Mouse (Mus musculus): ENCODE results near the gene Polg. TPM values are rescaled to one million over a fixed set of nuclear protein-coding genes. Genes with fewer than 3 reads are reported as not detected.

Polg gene
- total and polyA plus RNA-seq, 3 experiments = 53.1 to 116 (median 62.1) TPM

DNA sequence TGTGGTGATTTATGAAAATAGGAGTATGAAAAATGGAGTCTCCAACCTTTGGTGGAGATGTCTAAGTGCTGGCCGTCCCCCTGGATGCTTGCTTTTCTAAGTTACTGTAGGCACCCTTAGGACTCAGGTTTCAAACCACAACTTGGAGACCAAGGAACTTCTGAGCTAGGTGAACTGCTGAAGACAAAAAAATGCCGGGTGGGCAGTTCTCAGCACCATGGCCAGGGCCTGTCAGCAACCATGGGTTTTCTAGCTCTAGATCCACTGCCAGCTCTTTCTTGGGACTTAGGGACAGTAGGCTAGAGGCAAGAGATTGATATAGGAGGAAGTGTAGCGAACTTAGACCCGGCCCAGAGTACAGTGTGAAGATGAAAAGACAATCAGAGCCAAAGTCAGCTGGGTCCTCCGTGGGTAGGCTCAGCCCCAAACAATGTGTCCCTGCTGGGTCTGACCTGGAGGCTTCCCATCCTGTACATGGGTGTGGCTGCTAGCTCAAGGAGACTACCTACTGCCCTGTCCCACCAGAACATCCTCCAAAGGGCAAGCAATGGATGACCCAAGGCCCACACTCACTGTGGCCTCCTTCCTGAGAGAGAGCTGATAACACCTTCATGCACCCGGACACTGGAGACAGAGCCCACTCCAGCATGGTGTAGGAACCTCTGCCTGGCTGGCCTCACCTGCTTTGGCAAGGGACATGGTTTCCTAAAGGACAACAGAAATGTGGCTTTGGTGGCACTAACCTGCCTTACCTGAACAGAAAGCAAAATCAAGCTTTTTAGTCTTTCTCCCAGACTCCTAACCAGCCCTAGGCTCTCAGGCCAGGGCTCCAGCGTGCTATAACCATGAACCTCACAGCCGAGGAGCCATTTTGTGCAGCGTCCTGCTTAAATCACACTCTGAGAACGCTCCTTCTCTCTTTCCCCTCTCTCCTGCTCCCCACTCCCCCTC is 36.3 kb upstream of the Polg start:
- Histone ChIP-seq H3K4me2 (ENCODE audit: insufficient read depth, low read depth, poor library complexity, severe bottlenecking) (no peak overlapping the region), H3K27me3 (replicated peaks) (peaks cover 75% of the 10 kb centered on the region), H3K4me1 (ENCODE audit: control insufficient read depth in 1 of 2, insufficient read depth in 2 of 2) (peaks cover 3 to 5% of the 10 kb centered on the region in 2 experiments), H3K79me2 (replicated peaks; ENCODE audit: control insufficient read depth, extremely low read depth, insufficient read depth, poor library complexity, severe bottlenecking) (no peaks in the 10 kb centered on the region), H3K27ac (ENCODE audit: insufficient read depth, low read depth) (no peak overlapping the region), H3K4me3 (replicated peaks in 1 of 3; ENCODE audit: low read depth in 2 of 3, low read length in 2 of 3, poor library complexity in 1 of 3) (no peak overlapping the region), H3K9ac (ENCODE audit: insufficient read depth, low read depth) (no peak overlapping the region), H3K36me3 (replicated peaks in 1 of 2; ENCODE audit: control insufficient read depth in 1 of 2, insufficient read depth in 1 of 2, low read length in 1 of 2) (no peaks in the 10 kb centered on the region), H3K9me3 (replicated peaks; ENCODE audit: low read length) (peaks cover 15% of the 10 kb centered on the region)
- no peak for TF ChIP-seq POLR2A (IDR thresholded peaks at IDR 0.05; ENCODE audit: low read depth, low read length)
- TF ChIP-seq MAZ (IDR thresholded peaks at IDR 0.05; ENCODE audit: low read depth, low read length) = no peak
- no peak for TF ChIP-seq BHLHE40 (IDR thresholded peaks at IDR 0.05; ENCODE audit: low read depth, low read length)
- no peak for TF ChIP-seq JUN (IDR thresholded peaks at IDR 0.05; ENCODE audit: insufficient read depth, low read depth, low read length)
- no peak for TF ChIP-seq KAT2A (IDR thresholded peaks at IDR 0.05; ENCODE audit: insufficient replicate concordance, low read length)
- no peak for TF ChIP-seq POLR2AphosphoS2 (IDR thresholded peaks at IDR 0.05; ENCODE audit: low read depth, low read length)
- TF ChIP-seq IRF4 (IDR thresholded peaks at IDR 0.05; ENCODE audit: low read depth, low read length) = no peak
- TF ChIP-seq TCF12 (IDR thresholded peaks at IDR 0.05; ENCODE audit: low read depth, low read length) = no peak
- no peak for TF ChIP-seq PAX5 (IDR thresholded peaks at IDR 0.05; ENCODE audit: low read length)
- no peak for TF ChIP-seq NELFE (IDR thresholded peaks at IDR 0.05; ENCODE audit: low read depth, low read length)
- no peak for TF ChIP-seq MXI1 (IDR thresholded peaks at IDR 0.05; ENCODE audit: low read depth, low read length)
- no peak for TF ChIP-seq NRF1 (IDR thresholded peaks at IDR 0.05; ENCODE audit: low read depth, low read length)
- no peak for TF ChIP-seq ZMIZ1 (IDR thresholded peaks at IDR 0.05; ENCODE audit: low read depth, low read length)
- TF ChIP-seq ELF1 (IDR thresholded peaks at IDR 0.05; ENCODE audit: low read depth, low read length) = no peak
- no peak for TF ChIP-seq UBTF (IDR thresholded peaks at IDR 0.05; ENCODE audit: low read depth, low read length)
- TF ChIP-seq CHD2 (IDR thresholded peaks at IDR 0.05; ENCODE audit: low read length) = no peak
- TF ChIP-seq RAD21 (IDR thresholded peaks at IDR 0.05; ENCODE audit: low read depth, low read length) = no peak
- no peak for TF ChIP-seq ETS1 (conservative IDR thresholded peaks at IDR 0.05; ENCODE audit: low read depth, low read length)
- dilution Hi-C loops (cut with MboI; ENCODE audit: extremely low pct_ligation_motif_present, extremely low pct_unique_long_range_greater_than_20kb, low sequenced_read_pairs) = no loop called here
- no peak for DNase-seq (ENCODE audit: extremely low read depth)
- in situ Hi-C loops (cut with MboI; ENCODE audit: low pct_ligation_motif_present, low pct_unique_long_range_greater_than_20kb, low sequenced_read_pairs) = no loop called here

DNA sequence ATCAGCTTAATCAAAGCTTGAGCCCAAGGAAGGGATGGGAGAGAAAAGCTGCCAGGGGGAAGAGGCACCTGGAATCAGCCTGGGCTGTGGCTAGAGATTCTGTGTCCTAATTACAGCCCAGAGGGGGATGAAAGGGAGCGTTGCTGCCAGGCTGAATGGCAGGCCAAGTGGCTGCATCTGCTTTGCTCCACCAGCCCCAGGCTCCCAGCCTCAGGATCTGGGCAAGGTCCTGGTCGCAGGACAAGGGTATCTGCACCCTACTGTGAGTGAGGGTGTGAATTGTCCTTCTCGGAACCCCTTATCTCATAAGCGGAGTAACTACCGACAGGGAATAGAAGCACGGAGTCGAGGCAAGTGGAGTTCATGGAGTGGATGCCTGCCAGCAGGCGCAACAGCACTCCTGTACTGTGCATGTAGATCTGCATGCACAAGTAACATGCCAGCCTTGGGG is 35.4 kb upstream of the Polg start:
- no peaks in the 10 kb centered on the region for H3K79me2 ChIP-seq (replicated peaks; ENCODE audit: control insufficient read depth, extremely low read depth, insufficient read depth, poor library complexity, severe bottlenecking)
- no peaks in the 10 kb centered on the region for H3K36me3 ChIP-seq (replicated peaks in 1 of 2; ENCODE audit: control insufficient read depth in 1 of 2, insufficient read depth in 1 of 2, low read length in 1 of 2)
- no peaks in the 10 kb centered on the region for H3K4me1 ChIP-seq (ENCODE audit: control insufficient read depth in 1 of 2, insufficient read depth in 2 of 2)
- H3K4me3 ChIP-seq (replicated peaks in 1 of 3; ENCODE audit: low read depth in 2 of 3, low read length in 2 of 3, poor library complexity in 1 of 3) = no peak overlapping the region
- peaks cover 74% of the 10 kb centered on the region for H3K27me3 ChIP-seq (replicated peaks)
- in situ Hi-C loops (cut with MboI; ENCODE audit: low pct_ligation_motif_present, low pct_unique_long_range_greater_than_20kb, low sequenced_read_pairs) (no loop called here), dilution Hi-C loops (cut with MboI; ENCODE audit: extremely low pct_ligation_motif_present, extremely low pct_unique_long_range_greater_than_20kb, low sequenced_read_pairs) (no loop called here)
- H3K4me2 ChIP-seq (ENCODE audit: insufficient read depth, low read depth, poor library complexity, severe bottlenecking) = no peak overlapping the region
- H3K9ac ChIP-seq (ENCODE audit: insufficient read depth, low read depth) = no peak overlapping the region
- no peak for DNase-seq (ENCODE audit: extremely low read depth)
- peaks cover 15% of the 10 kb centered on the region for H3K9me3 ChIP-seq (replicated peaks; ENCODE audit: low read length)
- H3K27ac ChIP-seq (ENCODE audit: insufficient read depth, low read depth) = no peak overlapping the region
- TF ChIP-seq RCOR1 (conservative IDR thresholded peaks at IDR 0.05; ENCODE audit: low read depth, low read length) (no peak), KAT2A (IDR thresholded peaks at IDR 0.05; ENCODE audit: insufficient replicate concordance, low read length) (no peak), SIN3A (IDR thresholded peaks at IDR 0.05; ENCODE audit: low read length) (no peak), IRF4 (IDR thresholded peaks at IDR 0.05; ENCODE audit: low read depth, low read length) (no peak), USF2 (conservative IDR thresholded peaks at IDR 0.05; ENCODE audit: low read depth, low read length) (no peak), JUN (IDR thresholded peaks at IDR 0.05; ENCODE audit: insufficient read depth, low read depth, low read length) (no peak), ZMIZ1 (IDR thresholded peaks at IDR 0.05; ENCODE audit: low read depth, low read length) (no peak), CTCF (conservative IDR thresholded peaks at IDR 0.05 in 1 of 2, IDR thresholded peaks at IDR 0.05 in 1 of 2; ENCODE audit: low read depth in 2 of 2, low read length in 2 of 2) (no peak), UBTF (IDR thresholded peaks at IDR 0.05; ENCODE audit: low read depth, low read length) (no peak), ZKSCAN1 (IDR thresholded peaks at IDR 0.05; ENCODE audit: borderline replicate concordance, low read depth, low read length) (no peak), JUND (conservative IDR thresholded peaks at IDR 0.05; ENCODE audit: low read depth, low read length) (no peak), POLR2A (IDR thresholded peaks at IDR 0.05; ENCODE audit: low read depth, low read length) (no peak), USF1 (IDR thresholded peaks at IDR 0.05; ENCODE audit: low read depth, low read length) (no peak), ZC3H11A (IDR thresholded peaks at IDR 0.05; ENCODE audit: low read depth, low read length) (no peak)

Measured in CH12.LX (cell line).